Mouse (Mus musculus) right cerebral cortex, postnatal 4 days (tissue): ENCODE measurements around the gene Bves.
A peak's percentile ranks its signal among the peaks of the same experiment; 100 is the strongest.
"Not testable (repeated sequence)": the region's sequence is repeated elsewhere in the genome, so short reads cannot be mapped to it uniquely, and the experiment has no call there.

ENCODE experiments used
- DNase-seq: peaks from one replicate; pipeline ENCODE4 v3.0.0-alpha.2; 2022

Bves gene

GRCm38 (mm10) chr10:45335434-45336422, at the start of gene Bves:
TSS of gene Bves (plus strand) at chr10:45335772.
- peak; percentile 24 for DNase-seq

DNA sequence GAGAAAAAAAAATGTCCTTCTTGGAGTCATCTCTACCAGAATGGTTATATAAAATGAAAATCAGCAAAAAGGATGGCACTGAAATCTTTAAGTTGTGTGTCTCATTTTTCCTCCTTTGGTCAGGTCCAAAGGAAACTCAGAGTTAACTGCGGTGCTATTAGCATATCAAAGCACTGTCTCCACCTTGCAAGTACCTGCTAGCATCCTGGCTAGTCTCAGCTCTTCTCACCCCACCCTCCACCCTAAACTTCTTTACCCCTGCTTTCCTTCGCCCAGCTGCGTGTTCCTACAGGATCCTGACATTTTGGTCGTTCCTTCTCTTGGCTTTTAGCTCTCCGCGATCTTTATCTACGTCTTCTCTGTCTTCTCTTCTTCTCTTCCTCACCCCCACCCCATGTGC, 47.2 kb upstream of the Bves start:
- DNase-seq: no peak

DNA sequence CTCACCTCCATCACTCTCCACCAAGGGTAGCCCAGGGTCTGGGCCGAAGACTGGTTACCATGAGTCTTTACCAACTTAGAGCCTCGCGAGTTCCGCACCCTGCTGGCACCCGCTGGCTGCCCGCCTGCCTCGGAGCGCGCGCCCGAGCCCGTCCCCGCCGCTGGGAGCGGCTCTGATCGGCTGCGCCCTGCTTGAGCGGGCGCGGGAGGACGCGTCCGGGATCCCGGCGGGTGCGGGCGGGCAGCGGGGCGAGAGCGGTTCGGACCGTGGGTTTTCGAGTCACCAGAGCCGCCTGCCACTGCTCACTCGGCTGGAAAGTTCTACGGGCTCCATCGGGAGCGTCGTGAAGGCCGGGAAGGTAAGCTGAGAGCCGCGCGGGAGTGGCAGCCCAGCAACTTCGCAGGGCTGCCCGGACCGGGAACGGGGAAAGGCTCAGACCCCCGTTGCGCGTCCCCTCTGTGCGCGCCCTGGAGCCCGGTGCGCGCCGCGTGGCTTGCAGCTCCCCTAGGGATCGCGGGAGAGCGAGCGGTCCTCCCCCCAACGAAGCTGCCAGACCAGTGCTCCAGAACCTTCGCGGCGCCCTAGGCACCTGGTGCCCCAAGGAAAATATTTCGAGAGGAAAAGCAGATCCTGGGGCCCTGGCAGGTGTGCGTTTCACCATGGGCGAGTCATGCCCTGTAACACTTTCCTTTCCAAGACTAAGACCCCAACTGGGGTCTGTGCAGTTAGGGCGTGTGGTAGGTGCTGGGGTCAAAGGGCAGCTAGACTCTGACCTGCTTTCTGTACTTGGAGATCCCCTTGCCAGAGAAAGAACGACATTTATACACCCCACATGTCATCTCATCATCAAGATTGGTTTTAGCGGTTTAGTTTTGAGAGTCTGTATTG, 46.1 kb upstream of the Bves start:
- peak; percentile 30 for DNase-seq

DNA sequence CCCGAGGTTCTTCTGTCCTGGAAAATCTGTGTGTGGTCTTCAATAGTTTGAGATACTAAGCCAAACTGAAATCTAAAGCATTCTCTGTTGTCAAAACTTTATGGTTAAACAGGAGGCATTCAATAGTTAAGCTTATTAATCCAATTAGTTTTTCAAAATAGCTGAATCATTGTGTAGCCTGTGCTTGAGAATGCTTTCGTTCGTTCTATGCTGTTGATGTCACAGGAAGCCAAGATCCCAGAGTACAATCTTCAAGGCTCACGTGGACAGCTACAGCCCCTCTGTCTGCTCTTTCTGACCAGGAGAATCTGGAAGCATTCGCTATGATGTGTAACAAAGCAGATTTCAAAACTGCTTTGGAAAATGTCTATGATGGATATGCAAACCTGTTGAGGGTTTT, 45.0 kb upstream of the Bves start:
- no peak for DNase-seq

DNA sequence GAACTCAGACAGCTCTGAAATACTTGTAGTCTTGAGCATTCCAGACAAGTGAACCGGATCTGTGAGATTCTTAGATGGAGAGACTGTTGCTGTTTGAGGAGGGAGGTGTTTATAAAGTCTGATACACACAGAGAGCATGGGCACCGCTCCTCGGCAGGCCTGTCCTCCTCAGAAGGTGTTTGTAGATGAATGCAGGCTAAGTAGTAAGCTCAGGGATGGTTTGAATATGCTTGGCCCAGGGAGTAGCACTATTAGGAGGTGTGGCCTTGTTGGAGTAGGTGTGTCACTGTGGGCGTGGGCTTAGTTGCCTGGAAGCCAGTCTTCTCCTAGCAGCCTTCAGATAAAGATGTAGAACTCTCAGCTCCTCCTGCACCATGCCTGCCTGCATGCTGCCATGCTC, 43.4 kb upstream of the Bves start:
- DNase-seq: not testable (repeated sequence)

GRCm38 (mm10) chr10:45295093-45295492, 40.5 kb upstream of the Bves start:
- no peak for DNase-seq

GRCm38 (mm10) chr10:45298503-45298902, 37.1 kb upstream of the Bves start:
- DNase-seq: no peak

DNA sequence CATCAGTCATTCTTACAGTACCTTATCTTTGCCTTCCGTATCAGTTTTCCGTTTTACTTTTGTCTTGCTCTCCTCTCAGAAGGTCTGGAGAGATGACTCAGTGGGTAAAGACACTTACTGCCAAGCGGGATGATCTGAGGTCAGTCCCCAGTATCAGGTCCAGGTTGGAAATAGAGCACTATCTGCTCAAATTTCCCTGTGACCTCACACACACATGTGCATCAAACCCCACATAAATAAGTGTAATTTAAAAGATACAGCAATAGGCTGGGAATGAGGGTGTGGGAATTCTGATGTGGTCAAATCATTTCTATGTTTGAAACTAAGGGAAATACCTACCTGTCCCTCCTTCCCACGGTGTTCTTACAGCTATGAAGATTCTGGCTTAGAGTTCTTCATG, 36.1 kb upstream of the Bves start:
- DNase-seq: no peak

DNA sequence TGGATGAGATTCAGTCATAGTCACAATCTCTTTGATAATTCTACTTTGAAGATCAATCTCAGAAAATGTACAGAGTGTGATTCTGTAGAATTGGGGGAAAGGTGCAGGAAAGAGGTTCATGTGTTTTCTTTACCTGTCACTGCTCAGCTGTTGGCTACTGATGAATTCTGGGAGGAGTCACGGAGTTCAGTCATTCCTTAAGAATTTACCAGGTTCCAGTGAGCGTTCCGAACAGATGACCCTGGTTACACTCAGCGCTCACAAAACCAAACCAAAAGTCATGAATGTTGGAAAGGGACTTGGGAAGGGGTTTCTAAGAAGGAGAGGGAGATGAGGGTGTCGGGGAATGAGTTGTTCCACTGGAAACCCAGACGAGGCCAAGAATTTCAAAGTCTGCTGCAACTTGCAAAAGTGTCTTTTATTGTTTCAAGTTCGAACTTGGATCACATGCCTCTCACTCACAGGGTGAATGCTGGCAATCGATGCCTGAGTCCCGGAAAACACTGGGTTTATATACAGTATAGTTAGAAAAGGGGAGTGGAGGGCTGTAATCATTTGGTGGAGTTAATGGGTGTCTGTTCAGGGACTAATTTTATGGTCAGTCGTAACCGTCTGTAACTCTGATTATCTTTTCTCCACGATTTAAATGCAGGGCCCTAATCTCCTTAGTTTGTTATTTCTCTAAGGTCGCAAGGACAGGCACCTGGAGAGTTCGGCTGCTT, 32.1 kb upstream of the Bves start:
- no peak for DNase-seq

DNA sequence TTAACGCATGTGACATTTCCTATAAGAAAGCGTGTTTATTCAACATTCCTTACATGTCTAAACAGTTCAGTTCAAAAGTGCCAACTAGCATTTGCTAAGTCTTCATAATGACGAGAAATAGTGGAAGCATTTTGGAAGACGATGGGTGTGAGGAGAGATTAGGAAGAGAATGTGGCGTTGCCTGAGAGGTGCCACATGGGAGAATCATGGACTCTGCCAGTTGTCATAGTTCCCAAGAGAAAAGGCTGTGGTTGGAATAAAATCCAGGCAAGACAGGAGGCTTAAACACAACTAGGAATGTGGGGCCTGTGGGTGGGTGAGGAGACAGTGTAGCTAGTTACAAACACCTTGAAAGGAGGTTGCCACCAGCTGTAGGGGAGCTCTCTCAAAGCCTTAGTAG, 30.4 kb upstream of the Bves start:
- no peak for DNase-seq

- DNase-seq: no peak
Observed at GRCm38 (mm10) chr10:45311129-45311528, 24.4 kb upstream of the Bves start.

DNA sequence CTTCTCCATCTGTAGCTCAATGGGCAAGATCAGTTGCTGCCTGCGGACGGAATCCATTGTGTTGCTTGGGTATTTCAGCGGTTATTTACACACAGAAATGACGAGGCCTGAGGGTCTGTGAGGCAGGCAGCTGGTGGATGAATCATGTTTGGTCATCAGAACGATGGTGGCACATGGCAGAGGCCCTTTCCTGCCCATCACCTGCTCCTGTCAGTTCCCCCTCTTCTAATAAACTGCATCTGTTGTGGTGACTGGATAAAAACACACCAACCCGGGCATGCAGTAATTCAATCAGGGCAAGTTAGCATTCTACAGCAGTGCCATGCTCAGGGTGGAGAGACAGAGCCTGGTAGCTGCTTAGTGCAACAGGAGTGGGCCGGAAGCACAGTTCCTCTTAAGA, 23.9 kb upstream of the Bves start:
- DNase-seq: no peak

DNA sequence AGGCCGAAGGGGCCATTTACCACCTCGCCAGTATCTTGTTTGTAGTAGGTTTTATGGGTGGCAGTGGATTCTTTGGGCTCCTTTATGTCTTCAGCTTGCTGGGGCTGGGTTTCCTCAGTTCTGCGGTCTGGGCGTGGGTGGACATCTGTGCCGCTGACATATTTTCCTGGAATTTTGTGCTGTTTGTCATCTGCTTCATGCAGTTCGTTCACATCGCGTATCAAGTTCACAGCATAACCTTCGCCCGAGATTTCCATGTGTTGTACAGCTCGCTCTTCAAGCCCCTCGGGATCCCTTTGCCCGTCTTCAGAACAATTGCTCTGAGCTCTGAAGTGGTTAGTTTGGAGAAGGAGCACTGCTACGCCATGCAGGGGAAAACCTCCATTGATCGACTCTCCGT, 20.7 kb upstream of the Bves start:
- no peak for DNase-seq

- DNase-seq: no peak
Observed at GRCm38 (mm10) chr10:45318922-45319321, 16.6 kb upstream of the Bves start.

DNA sequence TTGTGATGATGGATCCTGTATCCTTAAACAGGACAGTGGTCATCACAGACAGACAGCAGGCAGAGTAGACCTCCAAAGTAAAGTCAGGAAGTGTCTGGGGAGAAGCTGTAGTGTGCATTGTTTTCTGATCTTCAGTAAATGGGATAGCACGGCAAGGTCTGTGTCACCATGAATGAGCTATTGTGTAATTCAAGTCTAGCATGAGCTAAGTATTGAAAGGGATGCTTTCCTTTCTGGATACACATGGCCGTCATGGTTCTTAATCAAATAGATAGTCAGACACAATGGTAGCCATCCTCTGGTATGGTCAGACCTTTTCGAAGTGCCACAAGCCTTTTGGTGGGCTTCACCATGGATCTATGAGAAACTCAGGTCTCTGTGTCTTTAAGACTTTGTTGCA, 15.3 kb upstream of the Bves start:
- no peak for DNase-seq

DNA sequence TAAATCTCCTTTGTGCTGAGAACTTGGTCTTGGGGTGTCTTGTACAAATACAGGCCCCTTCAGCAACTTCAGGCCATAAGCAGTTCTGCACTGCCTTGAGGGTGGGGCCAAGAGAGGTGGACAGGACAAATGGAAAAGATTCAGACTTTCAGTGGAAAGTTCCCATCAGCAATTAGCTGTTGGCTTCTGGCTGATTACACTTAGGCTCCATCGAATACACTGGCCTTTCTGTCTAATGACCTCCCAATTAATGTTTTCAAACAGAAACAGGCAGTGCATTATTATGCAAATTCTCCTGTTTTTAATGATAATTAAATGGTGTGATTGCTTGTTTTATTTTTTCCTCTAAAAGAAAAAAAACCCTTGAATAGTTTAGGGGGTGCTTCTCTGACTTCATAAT, 11.4 kb upstream of the Bves start:
- DNase-seq: no peak

GRCm38 (mm10) chr10:45328196-45329000, 7.2 kb upstream of the Bves start:
- no peak for DNase-seq

GRCm38 (mm10) chr10:45334925-45335324, 647 bp upstream of the Bves start:
- no peak for DNase-seq

- no peak for DNase-seq
Observed at GRCm38 (mm10) chr10:45339106-45339505, 3.5 kb downstream of the Bves start.

- no peak for DNase-seq
Observed at GRCm38 (mm10) chr10:45344381-45344780, 8.8 kb downstream of the Bves start.

- no peak for DNase-seq
Observed at GRCm38 (mm10) chr10:45345217-45345616, 9.6 kb downstream of the Bves start.

DNA sequence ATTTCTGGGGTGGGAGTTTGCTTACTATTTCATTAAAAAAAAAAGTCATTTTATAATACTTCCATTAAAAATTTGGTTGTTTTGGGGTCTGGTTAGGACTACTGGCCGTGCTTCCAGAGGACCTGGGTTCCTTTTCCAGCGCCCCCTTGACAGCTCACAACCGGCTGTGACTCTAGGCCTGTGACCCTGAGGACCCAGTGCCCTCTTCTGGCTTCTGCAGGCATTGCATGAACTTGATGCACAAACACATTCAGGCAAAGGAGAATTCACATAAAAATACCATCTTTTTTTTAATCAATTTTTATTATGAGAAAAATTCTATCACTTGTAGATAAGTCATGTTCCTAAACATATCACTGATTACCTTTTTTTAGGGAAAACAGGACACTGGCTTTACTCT, 12.6 kb downstream of the Bves start:
- not testable (repeated sequence) for DNase-seq
